Mouse (Mus musculus): ENCODE measurements around the gene Zfp184. TPM values are rescaled to one million over a fixed set of nuclear protein-coding genes. Genes with fewer than 3 reads are reported as not detected.

Gene Zfp184
- polyA plus RNA-seq, 1 experiment from 2014 or later, result 3.7 TPM

- DNase-seq (ENCODE audit: low spot score), result no peak
Observed at GRCm38 (mm10) chr13:21984486-21984885, 39.6 kb downstream of the Zfp184 start.

- no peak for DNase-seq (ENCODE audit: low spot score)
Observed at GRCm38 (mm10) chr13:21992550-21992949, 47.7 kb downstream of the Zfp184 start.

- peak; percentile 53 for DNase-seq (ENCODE audit: low spot score)
Observed at GRCm38 (mm10) chr13:21993957-21994738, 49.3 kb downstream of the Zfp184 start.

- DNase-seq (ENCODE audit: low spot score), result no peak
Observed at GRCm38 (mm10) chr13:21994896-21995295, 50.0 kb downstream of the Zfp184 start.

GRCm38 (mm10) chr13:21995331-21995914 is 50.5 kb downstream of the Zfp184 start:
- no peak for DNase-seq (ENCODE audit: low spot score)

GRCm38 (mm10) chr13:21996101-21996839 is 51.4 kb downstream of the Zfp184 start:
- DNase-seq (ENCODE audit: low spot score), result no peak

- DNase-seq (ENCODE audit: low spot score), result no peak
Observed at GRCm38 (mm10) chr13:21996840-21997185, 51.9 kb downstream of the Zfp184 start.

- no peak for DNase-seq (ENCODE audit: low spot score)
Observed at GRCm38 (mm10) chr13:21997201-21997820, 52.4 kb downstream of the Zfp184 start.

GRCm38 (mm10) chr13:21997821-21998220 is 52.9 kb downstream of the Zfp184 start:
- no peak for DNase-seq (ENCODE audit: low spot score)

- no peak for DNase-seq (ENCODE audit: low spot score)
Observed at GRCm38 (mm10) chr13:21998412-21998811, 53.5 kb downstream of the Zfp184 start.

GRCm38 (mm10) chr13:21999147-21999546 is 54.3 kb downstream of the Zfp184 start:
- DNase-seq (ENCODE audit: low spot score), result no peak

GRCm38 (mm10) chr13:22001346-22001745 is 56.5 kb downstream of the Zfp184 start:
- no peak for DNase-seq (ENCODE audit: low spot score)

- peak; percentile 57 for DNase-seq (ENCODE audit: low spot score)
Observed at GRCm38 (mm10) chr13:22001823-22002222, 56.9 kb downstream of the Zfp184 start.

GRCm38 (mm10) chr13:22005605-22006333 is 60.9 kb downstream of the Zfp184 start:
- peak; percentile 56 for DNase-seq (ENCODE audit: low spot score)

- DNase-seq (ENCODE audit: low spot score), result peak; percentile 55
Observed at GRCm38 (mm10) chr13:22006334-22007120, 61.6 kb downstream of the Zfp184 start.

GRCm38 (mm10) chr13:22007121-22007510 is 62.2 kb downstream of the Zfp184 start:
- DNase-seq (ENCODE audit: low spot score), result peak; percentile 1

GRCm38 (mm10) chr13:22007872-22008271 is 63.0 kb downstream of the Zfp184 start:
- no peak for DNase-seq (ENCODE audit: low spot score)

GRCm38 (mm10) chr13:22008707-22009106 is 63.8 kb downstream of the Zfp184 start:
- no peak for DNase-seq (ENCODE audit: low spot score)

- DNase-seq (ENCODE audit: low spot score), result no peak
Observed at GRCm38 (mm10) chr13:22009642-22010041, 64.7 kb downstream of the Zfp184 start, which contains the start of gene Prss16. Gene Prss16 (minus strand): TSS chr13:22009742.

All from thymus, postnatal 0 days (tissue).